Mouse (Mus musculus) layer of hippocampus, postnatal 36 days (tissue): ENCODE results near the gene Gpr85. TPM values are rescaled to one million over a fixed set of nuclear protein-coding genes. Genes with fewer than 3 reads are reported as not detected.
"Not testable (repeated sequence)": the region's sequence is repeated elsewhere in the genome, so short reads cannot be mapped to it uniquely, and the experiment has no call there.

ENCODE experiments used
- DNase-seq, 2 experiments: peaks; one replicate each; pipeline ENCODE4 v3.0.0; 2022
- total RNA-seq, 2 experiments: library from RNA; stranded (reverse); gene quantifications; 2 replicates each; pipeline ENCODE4 v1.2.3; 2021

Gpr85 gene
- 10 to 100 TPM; 43.9 to 45.8 TPM for total RNA-seq

GRCm38 (mm10) chr6:13839345-13840054 lies at the start of gene Gpr85:
TSS of gene Gpr85 (minus strand) at chr6:13839942.
- DNase-seq, result peak in 1 of 2 experiments; percentile 13

GRCm38 (mm10) chr6:13884877-13885592 lies 45.3 kb upstream of the Gpr85 start:
- no peak for DNase-seq

- no peak for DNase-seq
Observed at GRCm38 (mm10) chr6:13882919-13883318, 43.2 kb upstream of the Gpr85 start.

GRCm38 (mm10) chr6:13873959-13874358 lies 34.2 kb upstream of the Gpr85 start:
- no peak for DNase-seq

GRCm38 (mm10) chr6:13872076-13872475 lies 32.3 kb upstream of the Gpr85 start:
- peak in 1 of 2 experiments; percentile 3 for DNase-seq

- no peak for DNase-seq
Observed at GRCm38 (mm10) chr6:13871625-13871958, 31.9 kb upstream of the Gpr85 start.

- DNase-seq, result peak; percentile 87 to 88
Observed at GRCm38 (mm10) chr6:13870919-13871624, 31.3 kb upstream of the Gpr85 start, which contains the start of gene 2610001J05Rik. TSS of gene 2610001J05Rik (minus strand) at chr6:13871518.

- no peak for DNase-seq
Observed at GRCm38 (mm10) chr6:13870289-13870741, 30.6 kb upstream of the Gpr85 start.

- DNase-seq, result no peak
Observed at GRCm38 (mm10) chr6:13860596-13860995, 20.9 kb upstream of the Gpr85 start.

GRCm38 (mm10) chr6:13859877-13860585 lies 20.3 kb upstream of the Gpr85 start:
- no peak for DNase-seq

GRCm38 (mm10) chr6:13854230-13854629 lies 14.5 kb upstream of the Gpr85 start:
- DNase-seq, result no peak

- DNase-seq, result no peak
Observed at GRCm38 (mm10) chr6:13853244-13853643, 13.5 kb upstream of the Gpr85 start.

- not testable (repeated sequence) for DNase-seq
Observed at GRCm38 (mm10) chr6:13846031-13846430, 6.3 kb upstream of the Gpr85 start.

GRCm38 (mm10) chr6:13838677-13839344 lies 931 bp downstream of the Gpr85 start:
- peak; percentile 82 to 83 for DNase-seq

- DNase-seq, result peak in 1 of 2 experiments; percentile 20
Observed at GRCm38 (mm10) chr6:13837916-13838676, 1.6 kb downstream of the Gpr85 start.

- DNase-seq, result no peak
Observed at GRCm38 (mm10) chr6:13836967-13837570, 2.7 kb downstream of the Gpr85 start.

- peak; percentile 37 to 47 for DNase-seq
Observed at GRCm38 (mm10) chr6:13835720-13836665, 3.7 kb downstream of the Gpr85 start.

- DNase-seq, result no peak
Observed at GRCm38 (mm10) chr6:13832770-13833169, 7.0 kb downstream of the Gpr85 start.

GRCm38 (mm10) chr6:13828877-13829276 lies 10.9 kb downstream of the Gpr85 start:
- DNase-seq, result no peak
